Comparison of ENCODE assay signal across 27 mouse cellular contexts in the genomic region with DNA sequence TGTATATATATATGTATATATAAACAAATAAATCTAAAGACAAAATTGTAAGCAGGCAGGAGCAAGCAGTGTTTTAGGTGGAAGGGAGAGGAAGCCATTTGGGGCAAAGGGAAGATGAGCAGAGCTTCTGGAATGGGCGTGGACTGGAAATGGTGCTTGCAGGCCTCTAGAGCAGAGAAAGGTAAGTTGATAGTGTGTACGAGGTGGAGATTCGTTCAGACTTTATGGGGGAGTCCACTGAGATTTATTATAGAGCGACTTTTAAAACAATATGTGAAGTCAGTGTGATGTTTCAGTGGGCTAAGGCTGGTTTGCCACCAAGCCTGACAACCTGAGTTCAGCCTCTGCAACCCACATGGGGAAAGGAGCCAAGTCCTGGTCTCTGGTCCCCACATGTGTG.
"Had no signal": no experiment of that assay in that cellular context is flagged by ENCODE, and none has a peak within 500 bp of the region (broad histone marks: within the 10 kb centered on the region; RNA-seq: fewer than 3 reads in every experiment).

No protein-coding gene starts in this region.

- H3K27ac ChIP-seq: embryonic facial prominence, embryonic 10.5 days; embryonic facial prominence, embryonic 12.5 days; embryonic facial prominence, embryonic 13.5 days; embryonic facial prominence, embryonic 15.5 days; forebrain, embryonic 10.5 days; forebrain, embryonic 12.5 days; forebrain, embryonic 13.5 days; forebrain, embryonic 15.5 days; gastrocnemius, adult 2 months had no signal

- H3K4me3 ChIP-seq: embryonic facial prominence, embryonic 10.5 days; embryonic facial prominence, embryonic 12.5 days; embryonic facial prominence, embryonic 13.5 days; embryonic facial prominence, embryonic 15.5 days; erythroblast, embryonic 14.5 days; forebrain, embryonic 10.5 days; forebrain, embryonic 12.5 days; forebrain, embryonic 13.5 days; forebrain, embryonic 15.5 days; gastrocnemius, adult 2 months had no signal

- H3K4me2 ChIP-seq: embryonic facial prominence, embryonic 12.5 days; embryonic facial prominence, embryonic 13.5 days; embryonic facial prominence, embryonic 15.5 days; forebrain, embryonic 12.5 days; forebrain, embryonic 13.5 days; forebrain, embryonic 15.5 days had no signal

- H3K27me3 ChIP-seq: embryonic facial prominence, embryonic 12.5 days; embryonic facial prominence, embryonic 13.5 days; embryonic facial prominence, embryonic 15.5 days; forebrain, embryonic 12.5 days; forebrain, embryonic 13.5 days; forebrain, embryonic 15.5 days had no signal

- H3K9ac ChIP-seq: embryonic facial prominence, embryonic 12.5 days; embryonic facial prominence, embryonic 13.5 days; embryonic facial prominence, embryonic 15.5 days; forebrain, embryonic 12.5 days; forebrain, embryonic 13.5 days; forebrain, embryonic 15.5 days; forebrain, postnatal 0 days had no signal

- H3K9me3 ChIP-seq: embryonic facial prominence, embryonic 10.5 days; embryonic facial prominence, embryonic 12.5 days; embryonic facial prominence, embryonic 13.5 days; embryonic facial prominence, embryonic 15.5 days; forebrain, embryonic 10.5 days; forebrain, embryonic 12.5 days; forebrain, embryonic 13.5 days; forebrain, embryonic 15.5 days had no signal

- DNase-seq: cerebellum, adult 2 months; cerebellum, adult 8-10 months; cerebellum, adult 9-10 months; cerebellum, adult 9-11 months; cerebellum, postnatal 10 days; cerebellum, postnatal 14 days; cerebellum, postnatal 25 days; cerebellum, postnatal 36 days; embryo, embryonic 11 days; forebrain, postnatal 0 days; gastrocnemius, adult 2 months; gastrocnemius, postnatal 10 days; gastrocnemius, postnatal 14 days; gastrocnemius, postnatal 25 days; gastrocnemius, postnatal 36 days; heart, adult 18-20 months had no signal

- H3K36me3 ChIP-seq: embryonic facial prominence, embryonic 12.5 days; forebrain, embryonic 12.5 days; forebrain, embryonic 15.5 days had no signal

- ATAC-seq: forebrain, embryonic 13.5 days; forebrain, embryonic 14.5 days; forebrain, embryonic 15.5 days; forebrain, embryonic 16.5 days; forebrain, postnatal 0 days had no signal
